In genomic region chr8:121134512-121134911, GRCm38 (mm10) we compare ENCODE assay signal across 30 mouse cellular contexts. TPM values are rescaled to one million over a fixed set of nuclear protein-coding genes. Genes with fewer than 3 reads are reported as not detected.
"Had no signal": no experiment of that assay in that cellular context is flagged by ENCODE, and none has a peak within 500 bp of the region (broad histone marks: within the 10 kb centered on the region; RNA-seq: fewer than 3 reads in every experiment).

No protein-coding gene starts in this region.

- H3K36me3 ChIP-seq: heart, embryonic 15.5 days; hindbrain, embryonic 13.5 days; hindbrain, embryonic 15.5 days; liver, embryonic 12.5 days had no signal

- H3K4me1 ChIP-seq: hindbrain, embryonic 13.5 days; hindbrain, embryonic 15.5 days; limb, embryonic 13.5 days; limb, embryonic 15.5 days; liver, embryonic 12.5 days had no signal

- H3K4me2 ChIP-seq: heart, embryonic 11.5 days; hindbrain, embryonic 13.5 days; hindbrain, embryonic 15.5 days; limb, embryonic 13.5 days; limb, embryonic 15.5 days; liver, embryonic 12.5 days had no signal

- H3K27ac ChIP-seq: heart, adult 2 months; hindbrain, embryonic 13.5 days; hindbrain, embryonic 15.5 days; hindbrain, postnatal 0 days; limb, embryonic 13.5 days; limb, embryonic 15.5 days; liver, embryonic 12.5 days had no signal

- DNase-seq: gastrocnemius, postnatal 14 days; gastrocnemius, postnatal 36 days; heart, adult 11 months; heart, adult 2 months; heart, postnatal 14 days; heart, postnatal 36 days; kidney, adult 11 months; kidney, adult 2 months; kidney, adult 9 months; kidney, postnatal 14 days; kidney, postnatal 36 days; layer of hippocampus, adult 9-11 months; layer of hippocampus, postnatal 36 days; left cerebral cortex, postnatal 4 days had no signal

- H3K9ac ChIP-seq: heart, embryonic 15.5 days; hindbrain, embryonic 13.5 days; hindbrain, embryonic 15.5 days; limb, embryonic 13.5 days; limb, embryonic 15.5 days; liver, embryonic 12.5 days had no signal

- ATAC-seq: hindbrain, postnatal 0 days; intestine, embryonic 16.5 days; liver, embryonic 12.5 days had no signal

- H3K9me3 ChIP-seq: heart, embryonic 15.5 days; hindbrain, embryonic 13.5 days; hindbrain, embryonic 15.5 days; limb, embryonic 15.5 days had no signal

- H3K4me3 ChIP-seq: heart, adult 2 months; heart, embryonic 13.5 days; heart, embryonic 15.5 days; hindbrain, embryonic 13.5 days; hindbrain, embryonic 15.5 days; limb, embryonic 13.5 days; limb, embryonic 15.5 days; liver, embryonic 12.5 days had no signal

RNA-seq across cellular contexts. Expression of gene Foxl1, which starts 6.8 kb away (rescaled TPM):
- total RNA-seq: gastrocnemius, adult 18-20 months; gastrocnemius, postnatal 36 days; hematopoietic stem cell, adult 5-6 weeks; layer of hippocampus, adult 18-20 months; layer of hippocampus, postnatal 14 days; layer of hippocampus, postnatal 36 days; liver, adult 2 months had no signal
- polyA plus RNA-seq: limb, embryonic 11.5 days; liver, adult 2 months had no signal

RNA-seq across cellular contexts. Expression of gene Foxc2, which starts 18.5 kb away (rescaled TPM):
- total RNA-seq: hematopoietic stem cell, adult 5-6 weeks; liver, adult 2 months had no signal

RNA-seq across cellular contexts. Expression of gene Foxf1, which starts 50.3 kb away (rescaled TPM):
- total RNA-seq: gastrocnemius, postnatal 36 days; hematopoietic stem cell, adult 5-6 weeks had no signal
